Mouse (Mus musculus) thymus, postnatal 25 days (tissue): ENCODE data around the gene Stk10.
A peak's percentile ranks its signal among the peaks of the same experiment; 100 is the strongest.

Experiments
- DNase-seq: peaks from one replicate; pipeline ENCODE4 v3.0.0; 2022

The Stk10 gene

GRCm38 (mm10) chr11:32638521-32639255, 105.6 kb downstream of the Stk10 start:
- DNase-seq, result no peak

DNA sequence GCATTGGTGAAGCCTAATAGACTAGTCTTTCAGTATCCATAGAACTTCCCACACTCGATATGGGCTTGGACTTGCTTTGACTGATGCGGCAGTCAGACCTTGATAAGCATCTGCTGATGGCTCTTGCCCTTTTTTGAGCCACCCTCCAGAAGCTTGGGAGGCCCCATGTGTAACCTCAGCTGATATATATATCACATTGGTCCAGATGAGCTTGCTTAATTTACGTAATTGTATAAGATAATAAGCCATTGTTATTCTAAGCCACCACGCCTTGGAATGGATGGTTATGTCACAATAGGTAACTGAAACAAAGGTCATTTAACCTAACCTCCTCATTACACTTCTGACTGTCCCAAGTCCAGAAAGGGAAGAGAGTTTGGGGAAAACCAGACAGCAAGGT, 107.5 kb downstream of the Stk10 start:
- no peak for DNase-seq

- DNase-seq, result peak; percentile 94
Measured at GRCm38 (mm10) chr11:32642249-32642876, 109.3 kb downstream of the Stk10 start, which contains the start of gene Fbxw11. Gene Fbxw11, plus strand, starts transcription at chr11:32642724.

GRCm38 (mm10) chr11:32642899-32643886, 110.1 kb downstream of the Stk10 start:
- DNase-seq, result peak; percentile 51

GRCm38 (mm10) chr11:32644010-32644409, 110.9 kb downstream of the Stk10 start:
- DNase-seq, result no peak

- DNase-seq, result no peak
Measured at GRCm38 (mm10) chr11:32647265-32647664, 114.2 kb downstream of the Stk10 start.

- no peak for DNase-seq
Measured at GRCm38 (mm10) chr11:32650236-32650749, 117.2 kb downstream of the Stk10 start.

DNA sequence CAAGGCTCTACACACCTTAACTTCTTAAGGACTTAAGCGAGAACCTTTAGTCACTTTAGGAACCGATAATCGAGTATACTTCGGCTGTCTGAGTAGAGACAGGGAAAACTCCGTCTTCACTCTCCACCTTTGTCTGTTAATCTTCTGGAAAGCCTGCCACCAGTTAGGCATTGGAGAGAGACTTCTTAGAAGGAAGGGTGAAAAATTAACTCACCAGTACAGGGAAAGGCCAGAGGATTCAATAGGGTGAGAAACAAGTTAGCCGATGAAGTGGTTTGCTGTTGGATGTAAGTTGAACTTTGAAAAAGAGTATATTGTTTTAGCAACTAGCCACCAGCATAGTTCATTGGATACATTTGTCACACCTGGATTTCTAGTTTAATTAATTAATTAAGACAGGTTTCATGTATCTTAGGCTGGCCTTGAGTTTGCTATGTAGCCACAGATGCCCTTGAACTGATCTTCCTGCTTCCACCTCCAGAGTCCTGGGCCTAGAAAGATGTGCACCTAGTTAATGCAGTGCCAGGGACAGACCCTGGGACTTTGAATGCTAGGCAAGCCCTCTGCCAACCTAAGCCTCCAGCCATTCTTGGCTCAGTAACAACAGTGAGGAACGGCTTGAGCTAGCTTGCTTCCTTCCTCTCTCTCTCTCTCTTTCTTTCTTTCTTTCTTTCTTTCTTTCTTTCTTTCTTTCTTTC, 117.9 kb downstream of the Stk10 start:
- no peak for DNase-seq

DNA sequence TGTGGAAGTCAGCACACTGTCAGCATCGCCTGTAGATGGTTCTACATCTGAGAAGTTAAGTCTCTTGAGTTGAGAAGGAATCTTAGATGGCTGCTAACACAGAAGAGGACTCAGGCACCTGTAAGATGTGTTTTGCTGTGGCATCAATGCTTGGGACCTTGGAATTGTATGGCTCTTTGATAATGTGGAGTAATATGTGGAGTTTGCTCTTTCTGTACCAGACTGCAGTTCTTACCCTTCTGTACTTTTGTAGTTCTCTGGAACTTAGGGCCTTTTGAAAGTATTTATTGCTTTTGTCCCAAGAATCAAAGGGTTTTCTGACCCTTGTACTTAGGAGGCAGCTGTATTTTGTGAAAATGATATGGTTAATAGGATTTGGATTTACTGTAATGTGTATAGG, 118.6 kb downstream of the Stk10 start:
- DNase-seq, result no peak

- no peak for DNase-seq
Measured at GRCm38 (mm10) chr11:32662082-32662656, 129.1 kb downstream of the Stk10 start.

DNA sequence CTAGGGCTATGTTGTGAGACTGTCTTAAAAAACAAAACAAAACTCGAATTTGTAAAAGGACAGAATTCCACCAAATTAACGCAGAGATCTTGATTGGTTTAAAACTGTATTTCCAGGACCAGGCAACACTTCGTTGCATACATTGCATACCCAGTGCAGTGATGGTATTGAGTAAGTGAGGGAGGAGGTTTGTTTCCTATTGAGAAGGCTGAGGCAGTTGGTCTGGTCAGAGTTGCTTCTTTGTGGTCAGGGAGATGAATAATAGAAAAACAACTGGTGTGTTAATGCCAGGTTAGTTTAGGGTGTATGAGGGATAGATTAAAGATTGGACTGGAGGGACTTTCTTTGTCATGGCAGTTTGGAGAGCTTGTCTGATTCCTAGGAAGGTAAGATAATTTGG, 132.5 kb downstream of the Stk10 start:
- no peak for DNase-seq

GRCm38 (mm10) chr11:32666983-32667382, 133.9 kb downstream of the Stk10 start:
- DNase-seq, result no peak

DNA sequence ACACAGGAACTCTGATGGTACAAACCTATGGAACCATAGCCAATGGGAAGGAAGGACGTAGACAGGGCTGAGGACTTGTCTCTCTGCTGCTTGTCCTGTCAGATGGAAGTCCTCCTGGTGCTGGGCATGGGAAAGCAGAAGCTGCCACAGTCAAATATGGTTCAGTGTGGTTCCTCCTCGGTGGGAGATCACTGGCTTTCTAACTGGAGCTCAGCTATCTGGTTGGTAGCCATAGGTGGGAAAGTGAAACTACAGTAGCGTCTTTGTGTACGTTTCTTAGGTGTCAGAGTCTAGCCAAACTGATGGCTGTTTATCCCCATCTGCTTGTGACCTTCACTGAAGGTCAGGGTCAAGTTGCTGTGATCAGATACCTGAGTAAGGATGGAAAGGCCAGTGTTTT, 138.4 kb downstream of the Stk10 start:
- no peak for DNase-seq
